ENCODE assay signal across 8 mouse cellular contexts in genomic region chr4:133176761-133177403, GRCm38 (mm10). TPM values are rescaled to one million over a fixed set of nuclear protein-coding genes. Genes with fewer than 3 reads are reported as not detected.
A peak's percentile ranks its signal among the peaks of the same experiment; 100 is the strongest.
DNase-seq lines count a peak whose midpoint lies in the region; ATAC-seq and TF ChIP-seq lines count a peak whose summit lies in the region.
"Had no signal": no experiment of that assay in that cellular context is flagged by ENCODE, and none has a peak within 500 bp of the region (broad histone marks: within the 10 kb centered on the region; RNA-seq: fewer than 3 reads in every experiment).

No protein-coding gene starts in this region.

- peak overlapping the region; percentile 29 for H3K9ac ChIP-seq in forebrain, embryonic 14.5 days (ENCODE audit: low read length)
- H3K9ac ChIP-seq in hindbrain, embryonic 16.5 days (ENCODE audit: low read depth, low read length) = peak overlapping the region; percentile 48
- 0 out of 2 replicates have a peak overlapping the region, but pooled peaks have one; percentile 1 for H3K9ac ChIP-seq in neural tube, embryonic 12.5 days

- no peaks in the 10 kb centered on the region for H3K9me3 ChIP-seq in forebrain, embryonic 14.5 days (replicated peaks; ENCODE audit: control insufficient read depth, low read length)
- H3K9me3 ChIP-seq in hindbrain, embryonic 16.5 days (ENCODE audit: control insufficient read depth, low read length) = no peaks in the 10 kb centered on the region
- H3K9me3 ChIP-seq in neural tube, embryonic 12.5 days = no peaks in the 10 kb centered on the region

- H3K27ac ChIP-seq in left cerebral cortex, adult 2 months = peak overlapping the region; percentile 79
- H3K27ac ChIP-seq in forebrain, embryonic 14.5 days (ENCODE audit: low read depth, low read length) = peak overlapping the region; percentile 67
- H3K27ac ChIP-seq in hindbrain, embryonic 16.5 days (ENCODE audit: low read depth, low read length) = peak overlapping the region; percentile 78
- H3K27ac ChIP-seq in neural tube, embryonic 12.5 days = peak overlapping the region; percentile 26; the same call in 1 of the 2 replicates

- no peak for TF ChIP-seq CTCF in left cerebral cortex, adult 2 months (IDR thresholded peaks at IDR 0.05)

- intact Hi-C loops in left cerebral cortex, adult 2 months (cut with DNase I) = no loop called here

- peak overlapping the region; percentile 20 for H3K4me3 ChIP-seq in left cerebral cortex, adult 2 months
- no peak overlapping the region for H3K4me3 ChIP-seq in forebrain, embryonic 14.5 days (ENCODE audit: low read depth, low read length)
- H3K4me3 ChIP-seq in hindbrain, embryonic 16.5 days (ENCODE audit: low read length) = peak overlapping the region; percentile 6; the same call in 1 of the 2 replicates
- no peak overlapping the region for H3K4me3 ChIP-seq in neural tube, embryonic 12.5 days

- peak; percentile 57 for ATAC-seq in forebrain, embryonic 14.5 days
- ATAC-seq in hindbrain, embryonic 16.5 days = peak; percentile 83
- 0 out of 2 replicates have a peak, but pooled peaks have one; percentile 41 for ATAC-seq in neural tube, embryonic 12.5 days (ENCODE audit: low FRiP score, low read depth)

- H3K4me2 ChIP-seq in forebrain, embryonic 14.5 days (ENCODE audit: low read length) = peak overlapping the region; percentile 12; the same call in 1 of the 2 replicates
- H3K4me2 ChIP-seq in hindbrain, embryonic 16.5 days (ENCODE audit: low read length) = peak overlapping the region; percentile 38
- H3K4me2 ChIP-seq in neural tube, embryonic 12.5 days (replicated peaks) = peak overlapping the region; percentile 26

- H3K27me3 ChIP-seq in forebrain, embryonic 14.5 days (replicated peaks; ENCODE audit: control insufficient read depth, insufficient read depth, low read length) = no peaks in the 10 kb centered on the region
- H3K27me3 ChIP-seq in hindbrain, embryonic 16.5 days (replicated peaks; ENCODE audit: control insufficient read depth, insufficient read depth, low read length) = no peaks in the 10 kb centered on the region
- no peaks in the 10 kb centered on the region for H3K27me3 ChIP-seq in neural tube, embryonic 12.5 days (replicated peaks)

- 66% methylated on average over 18 of the region's 18 CpGs for whole genome bisulfite sequencing in forebrain, embryonic 14.5 days
- WGBS in hindbrain, embryonic 16.5 days = 45% methylated on average over 18 of the region's 18 CpGs
- WGBS in neural tube, embryonic 12.5 days = 74% methylated on average over 18 of the region's 18 CpGs

- peaks cover 10% of the 10 kb centered on the region; the same call in 1 of the 2 replicates for H3K36me3 ChIP-seq in forebrain, embryonic 14.5 days (ENCODE audit: control insufficient read depth, insufficient read depth, low read length)
- H3K36me3 ChIP-seq in hindbrain, embryonic 16.5 days (ENCODE audit: control insufficient read depth, insufficient read depth, low read length) = no peaks in the 10 kb centered on the region
- H3K36me3 ChIP-seq in neural tube, embryonic 12.5 days = peaks cover 3% of the 10 kb centered on the region

- peaks cover 10% of the 10 kb centered on the region for H3K4me1 ChIP-seq in forebrain, embryonic 14.5 days (ENCODE audit: control insufficient read depth, insufficient read depth, low read length)
- H3K4me1 ChIP-seq in hindbrain, embryonic 16.5 days (ENCODE audit: control insufficient read depth, insufficient read depth, low read depth, low read length) = peaks cover 22% of the 10 kb centered on the region
- H3K4me1 ChIP-seq in neural tube, embryonic 12.5 days = peaks cover 15% of the 10 kb centered on the region

- DNase-seq in left cerebral cortex, adult 2 months (ENCODE audit: extremely low spot score in 1 of 2, low spot score in 2 of 2) = peak in 1 of 2 experiments; percentile 36
- DNase-seq in left cerebral cortex, adult 9 months (ENCODE audit: low spot score in 2 of 2) = no peak
- DNase-seq in forebrain, embryonic 14.5 days (ENCODE audit: low spot score) = peak; percentile 62
- DNase-seq in kidney, postnatal 36 days = no peak
- no peak for DNase-seq in adrenal gland, adult (ENCODE audit: inconsistent age in 2 of 2, low spot score in 1 of 2)

RNA-seq across cellular contexts. Expression of gene Cd164l2, which starts 35.0 kb away (rescaled TPM):
- 1 to 10 TPM; 7.3 to 7.7 TPM for total RNA-seq in left cerebral cortex, adult 2 months (2021)
- 0.43 and 1.4 TPM in 2 replicates for polyA plus RNA-seq in forebrain, embryonic 14.5 days (2014; fragmentation: Nextera tagmentation; extraction: Ambion mirVana)
- polyA plus RNA-seq in hindbrain, embryonic 16.5 days (2015; fragmentation: Nextera tagmentation; extraction: Ambion mirVana) = 5.6 and 8.3 TPM in 2 replicates
- 0.42 and 0.79 TPM in 2 replicates for polyA plus RNA-seq in neural tube, embryonic 12.5 days (2016; fragmentation: Nextera tagmentation; extraction: Ambion mirVana)
- total RNA-seq: liver, adult 2 months had no signal
- polyA plus RNA-seq: liver, adult 2 months had no signal

RNA-seq across cellular contexts. Expression of gene Gpr3, which starts 35.5 kb away (rescaled TPM):
- 10 to 100 TPM; 12.5 to 15.6 TPM for total RNA-seq in left cerebral cortex, adult 2 months (2021)
- 0.62 and 1.1 TPM in 2 replicates for polyA plus RNA-seq in forebrain, embryonic 14.5 days (2014; fragmentation: Nextera tagmentation; extraction: Ambion mirVana)
- 2.5 TPM in 2 replicates for polyA plus RNA-seq in hindbrain, embryonic 16.5 days (2015; fragmentation: Nextera tagmentation; extraction: Ambion mirVana)
- polyA plus RNA-seq in neural tube, embryonic 12.5 days (2016; fragmentation: Nextera tagmentation; extraction: Ambion mirVana) = 0.38 and 0.74 TPM in 2 replicates
- total RNA-seq: liver, adult 2 months had no signal
- polyA plus RNA-seq: liver, adult 2 months had no signal

RNA-seq across cellular contexts. Expression of gene Wasf2, which starts 46.6 kb away (rescaled TPM):
- total RNA-seq in left cerebral cortex, adult 2 months (2021) = 10 to 100 TPM; 25.7 to 34.3 TPM
- polyA plus RNA-seq in forebrain, embryonic 14.5 days (2014; fragmentation: Nextera tagmentation; extraction: Ambion mirVana) = 28.3 and 30.4 TPM in 2 replicates
- polyA plus RNA-seq in hindbrain, embryonic 16.5 days (2015; fragmentation: Nextera tagmentation; extraction: Ambion mirVana) = 22.7 and 23.2 TPM in 2 replicates
- polyA plus RNA-seq in neural tube, embryonic 12.5 days (2016; fragmentation: Nextera tagmentation; extraction: Ambion mirVana) = 30.5 and 48.9 TPM in 2 replicates

Comparison
In these comparisons a context has a peak if more than half of its experiments do, and no peak if none do; other contexts are left out.
1. H3K27ac ChIP-seq: peak in every context shown above with its lines; median percentile 79 in left cerebral cortex, adult 2 months; 78 in hindbrain, embryonic 16.5 days; 67 in forebrain, embryonic 14.5 days; 26 in neural tube, embryonic 12.5 days.
2. H3K4me3 ChIP-seq: peak in left cerebral cortex, adult 2 months (single experiment) and hindbrain, embryonic 16.5 days (single experiment); none in forebrain, embryonic 14.5 days (single experiment) and neural tube, embryonic 12.5 days (single experiment).
3. Peak in every context shown above with its lines, with median percentiles within 50 percentile points of each other: ATAC-seq, H3K4me2 ChIP-seq and H3K9ac ChIP-seq.